Mouse (Mus musculus): ENCODE measurements around the gene Wipi2.

The Wipi2 gene

DNA sequence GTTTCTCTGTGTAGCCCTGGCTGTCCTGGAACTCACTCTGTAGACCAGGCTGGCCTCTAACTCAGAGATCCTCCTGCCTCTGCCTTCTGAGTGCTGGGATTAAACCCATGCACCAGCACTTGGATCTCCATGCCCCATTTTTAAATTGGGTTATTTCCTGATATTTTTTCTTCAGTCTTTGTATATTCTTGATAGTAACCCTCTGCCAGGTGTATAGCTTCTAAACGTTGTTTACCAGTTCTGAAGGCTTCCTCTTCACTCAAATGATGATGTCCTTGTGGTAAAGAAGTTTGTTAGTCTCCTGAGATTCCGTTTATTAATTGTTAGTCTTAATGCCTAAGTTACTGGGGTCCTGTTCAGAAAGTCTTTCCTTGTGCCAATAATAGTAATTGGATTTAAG lies at the start of gene Wipi2:
Wipi2 (plus strand) TSS at position 301 of the 400 bp plus-strand sequence.
- DNase-seq, result no peak

DNA sequence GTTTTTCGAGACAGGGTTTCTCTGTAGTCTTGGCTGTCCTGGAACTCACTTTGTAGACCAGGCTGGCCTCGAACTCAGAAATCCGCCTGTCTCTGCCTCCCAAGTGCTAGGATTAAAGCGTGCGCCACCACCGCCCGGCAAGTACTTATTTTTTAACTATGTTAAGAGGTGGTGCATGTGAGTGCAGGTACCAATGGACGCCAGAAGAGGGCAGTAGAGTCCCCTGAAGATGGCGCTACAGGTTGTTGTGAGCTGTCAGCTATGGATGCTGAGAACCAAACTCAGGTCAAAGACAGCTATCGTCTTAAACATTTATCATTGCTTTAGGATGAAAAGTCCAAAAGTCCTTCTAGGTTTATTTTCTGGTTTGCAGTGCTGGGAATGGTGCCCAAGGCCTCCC lies 49.3 kb upstream of the Wipi2 start:
- DNase-seq, result no peak

DNA sequence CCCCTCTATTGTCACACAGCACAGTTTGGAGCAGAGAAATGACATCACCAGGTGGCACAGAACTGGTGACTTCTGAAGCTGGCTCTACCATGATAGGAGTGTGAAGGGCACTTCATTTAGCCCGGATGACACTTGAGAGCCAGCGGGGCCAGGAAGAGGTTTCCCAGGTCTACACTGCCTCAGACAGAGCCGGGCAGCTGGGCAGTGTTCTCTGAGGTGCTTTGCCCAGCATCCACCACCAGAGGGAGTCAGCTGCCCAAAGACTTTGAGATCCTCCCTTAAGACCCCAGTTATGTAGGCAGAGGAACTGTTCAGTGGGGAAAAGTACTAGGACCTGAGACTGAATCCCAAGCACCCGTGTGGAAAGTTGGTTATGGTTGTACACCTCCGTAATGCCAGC lies 46.0 kb upstream of the Wipi2 start:
- DNase-seq, result peak; percentile 39 to 54

DNA sequence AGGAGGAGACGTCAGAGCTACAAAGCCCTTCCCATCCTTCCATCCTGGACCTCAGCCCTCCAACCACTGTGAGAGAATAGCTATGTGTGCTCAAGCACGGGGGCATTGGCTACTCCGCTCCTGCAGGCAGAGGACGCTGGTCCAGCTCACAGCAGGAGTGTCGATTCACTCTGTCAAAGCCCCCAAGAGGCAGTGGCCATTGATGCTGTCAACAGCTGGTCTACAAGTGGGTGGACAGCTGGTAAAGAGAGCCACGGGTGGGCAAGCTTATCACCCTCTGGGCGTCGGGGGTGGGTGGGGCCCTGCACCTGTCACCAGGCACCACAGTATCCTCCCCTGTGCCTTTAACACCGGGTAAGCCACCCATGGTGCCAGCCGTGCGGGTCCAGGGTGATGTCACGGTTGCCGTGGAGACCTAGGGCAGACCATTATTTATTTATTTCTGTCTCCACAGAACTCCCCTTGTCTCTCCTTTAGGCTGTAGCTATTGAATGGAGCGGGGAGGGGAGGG lies 43.8 kb upstream of the Wipi2 start:
- DNase-seq, result no peak

DNA sequence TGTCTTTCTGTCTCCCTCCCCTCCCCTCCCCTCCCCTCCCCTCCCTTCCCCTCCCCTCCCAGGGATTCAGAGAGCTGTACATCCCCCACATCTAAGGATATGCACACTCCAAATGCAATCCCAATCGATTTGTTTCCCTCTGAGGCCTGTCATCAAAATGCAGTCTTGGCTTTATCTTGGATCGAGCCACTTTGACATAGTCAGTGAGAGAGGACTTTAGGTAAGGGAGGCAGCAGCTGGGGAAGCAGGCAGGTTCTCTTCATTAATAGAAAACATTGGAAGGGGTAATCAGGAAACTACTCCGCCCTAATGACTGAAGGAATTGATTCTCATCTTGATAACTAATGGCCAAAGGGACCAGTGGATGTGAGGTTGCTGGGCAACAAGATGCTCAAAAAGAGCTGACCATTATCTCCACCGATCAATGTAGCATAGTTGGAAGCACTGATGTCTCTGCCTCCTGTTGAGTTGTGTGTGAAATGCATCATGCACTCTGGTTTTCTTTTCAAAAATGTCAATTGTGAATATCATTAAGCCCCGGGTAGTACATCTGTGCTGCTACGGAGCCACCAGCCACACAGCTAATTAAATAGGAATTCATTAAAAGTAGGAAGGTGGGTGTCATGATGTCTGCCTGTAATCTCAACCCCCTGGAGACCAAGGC lies 36.4 kb upstream of the Wipi2 start:
- no peak for DNase-seq

DNA sequence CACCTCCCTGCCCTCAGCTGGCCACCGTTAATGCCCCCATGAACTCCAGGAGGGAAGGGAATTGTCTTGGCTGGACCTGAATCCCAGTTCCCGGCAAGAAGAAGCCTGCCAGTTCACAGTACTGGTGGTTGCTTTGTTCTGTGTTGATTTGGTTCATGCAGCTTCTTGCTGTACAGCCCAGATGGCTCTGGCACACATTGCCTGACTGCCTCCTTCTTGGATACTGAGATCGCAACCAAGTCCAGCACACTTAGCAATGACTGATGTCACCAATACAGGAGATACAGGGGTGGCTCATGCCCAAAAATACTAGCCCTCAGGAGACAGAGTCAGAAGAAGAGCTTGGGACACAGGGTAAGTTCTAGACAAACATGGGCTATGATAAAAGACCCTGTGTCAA lies 31.8 kb upstream of the Wipi2 start:
- DNase-seq, result no peak

DNA sequence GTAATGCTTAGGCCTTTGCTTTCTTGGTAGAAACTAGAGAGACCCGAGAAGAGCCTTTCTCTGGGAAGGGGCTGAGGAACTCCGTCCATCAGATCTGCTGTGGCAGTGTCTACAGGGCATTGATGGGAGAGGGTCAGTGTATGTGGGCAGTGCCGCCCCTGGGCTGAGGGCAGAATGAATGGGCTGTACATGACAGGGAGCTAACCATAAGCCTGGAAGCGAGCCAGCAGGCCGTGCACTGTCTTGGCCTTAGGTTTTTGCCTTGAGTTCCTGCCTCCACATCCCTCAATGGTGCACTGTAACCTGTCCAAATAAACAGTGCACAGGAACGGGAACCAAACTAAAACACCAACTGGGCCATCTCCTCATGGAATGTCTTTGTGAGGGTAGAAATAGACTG lies 30.8 kb upstream of the Wipi2 start:
- no peak for DNase-seq

DNA sequence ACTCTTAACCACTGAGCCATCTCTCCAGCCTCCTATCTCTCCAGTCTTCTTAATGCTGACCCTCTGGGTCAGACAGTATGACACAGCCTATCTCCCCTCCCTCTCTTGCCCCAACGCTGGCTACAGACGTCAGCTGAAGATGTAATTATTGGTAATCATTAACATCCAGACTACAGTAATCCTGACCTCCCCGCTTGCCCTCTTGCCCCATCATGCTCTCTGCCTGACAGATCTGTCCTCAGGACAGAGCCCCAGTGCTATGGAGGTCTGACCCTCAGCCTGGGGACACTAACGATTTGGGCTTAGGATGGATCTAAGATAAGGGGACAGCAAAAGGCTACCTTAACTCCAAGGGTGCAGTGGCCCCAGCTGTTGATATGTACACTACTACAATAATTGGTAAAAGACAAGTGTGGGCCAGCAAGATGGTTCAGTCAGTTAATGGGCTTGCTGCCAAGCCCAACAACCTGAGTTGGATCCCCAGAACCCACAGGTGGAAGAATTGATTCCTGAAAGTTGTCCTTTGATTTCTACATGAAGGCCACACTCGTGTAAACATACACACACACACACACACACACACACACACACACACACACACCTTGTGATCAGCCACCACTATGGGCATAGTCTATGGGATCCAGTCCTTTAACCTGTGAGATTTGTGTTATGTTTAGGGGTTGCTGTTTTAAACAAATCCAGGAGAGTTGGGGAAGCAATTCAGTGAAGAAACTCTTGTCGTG lies 29.7 kb upstream of the Wipi2 start:
- no peak for DNase-seq

DNA sequence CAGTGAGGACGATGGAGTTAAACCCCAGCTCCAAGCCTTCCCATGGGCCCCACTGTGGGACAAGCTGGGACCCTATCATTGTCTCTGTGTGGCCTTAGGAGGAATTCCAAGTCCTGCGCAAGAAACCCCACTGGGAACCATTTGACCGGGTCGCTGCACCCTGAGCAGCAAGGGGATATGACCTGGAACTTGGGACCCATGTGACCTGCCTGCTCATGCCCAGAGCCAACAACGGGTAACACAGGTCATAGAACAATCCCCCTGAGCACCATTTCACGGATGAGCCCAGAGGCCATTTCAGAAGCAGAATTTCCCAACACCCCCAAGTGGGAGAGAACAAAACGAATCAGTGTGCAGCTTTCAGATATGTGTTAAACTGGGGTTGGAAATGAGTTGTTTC lies 23.1 kb upstream of the Wipi2 start:
- no peak for DNase-seq

DNA sequence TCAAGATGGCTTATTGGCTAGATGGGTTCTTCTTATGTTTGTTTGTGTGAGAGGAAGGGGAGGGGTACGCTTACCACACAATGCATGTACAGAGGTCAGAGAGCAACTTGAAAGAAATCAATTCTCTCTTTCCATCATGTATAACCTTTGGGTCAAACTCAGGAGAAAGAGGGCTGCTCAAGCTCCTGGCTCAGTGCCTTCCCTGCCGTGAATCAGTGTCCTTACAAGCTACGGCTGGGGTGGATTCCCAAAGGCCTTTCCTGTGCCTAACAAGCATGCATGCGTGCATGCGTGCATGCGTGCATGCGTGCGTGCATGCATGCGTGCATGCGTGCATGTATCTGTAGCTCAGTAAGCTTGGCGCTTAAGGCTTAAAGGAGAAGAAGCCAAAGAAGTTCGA lies 22.2 kb upstream of the Wipi2 start:
- DNase-seq, result no peak

DNA sequence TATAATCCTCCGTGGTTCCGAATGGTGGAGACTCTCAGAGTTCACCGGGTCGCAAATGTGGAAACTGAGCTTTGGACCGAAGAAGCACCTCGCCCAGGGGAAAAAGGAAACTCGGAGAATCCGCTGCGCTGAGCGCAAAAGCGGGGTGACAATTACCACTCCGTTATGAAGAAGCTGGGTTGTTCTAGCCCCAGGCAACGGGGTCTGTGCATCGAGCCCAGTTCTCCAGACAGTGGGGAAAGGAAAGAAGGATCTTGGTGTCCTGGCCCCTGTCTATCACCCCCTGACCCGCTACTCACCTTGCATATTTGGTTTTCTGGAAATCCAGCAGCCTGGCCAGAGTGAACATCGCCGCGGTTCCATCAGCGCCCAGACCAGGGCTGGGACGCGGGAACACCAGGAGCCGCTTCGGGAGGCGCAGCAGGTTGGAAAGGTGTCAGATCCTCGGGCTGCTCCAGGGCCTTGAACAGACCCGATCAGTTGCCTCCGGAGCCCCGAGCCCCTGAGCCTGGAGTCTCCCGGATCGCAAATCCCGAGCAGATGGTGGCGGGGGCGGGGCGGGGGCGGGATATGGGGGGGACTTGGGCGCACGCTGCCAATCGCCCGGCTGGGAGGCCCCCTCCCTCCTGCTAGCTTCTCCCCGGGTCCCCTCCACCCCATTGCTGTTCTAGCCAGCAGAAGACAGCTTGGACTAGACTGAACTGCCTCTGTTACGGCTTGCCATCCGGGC lies 19.1 kb upstream of the Wipi2 start, which contains the start of gene Mmd2:
Mmd2 (minus strand) TSS at position 542 of the 730 bp plus-strand sequence.
- DNase-seq, result no peak

DNA sequence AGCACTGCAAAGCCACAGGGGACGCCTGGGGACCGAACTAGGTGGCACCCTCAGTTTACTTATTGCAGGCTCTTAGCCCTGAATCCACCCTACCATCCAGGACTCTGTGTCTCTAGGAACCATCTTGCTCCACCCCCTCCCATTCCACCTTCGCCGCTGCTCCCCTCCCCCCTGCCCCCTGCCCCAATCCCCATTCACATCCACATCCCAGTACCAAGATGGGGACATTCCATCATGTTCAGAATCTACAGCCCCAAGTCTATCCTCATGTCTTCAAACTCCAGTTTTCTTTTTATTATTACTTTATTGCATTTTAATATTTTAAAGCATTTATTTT lies 18.5 kb upstream of the Wipi2 start:
- DNase-seq, result no peak

DNA sequence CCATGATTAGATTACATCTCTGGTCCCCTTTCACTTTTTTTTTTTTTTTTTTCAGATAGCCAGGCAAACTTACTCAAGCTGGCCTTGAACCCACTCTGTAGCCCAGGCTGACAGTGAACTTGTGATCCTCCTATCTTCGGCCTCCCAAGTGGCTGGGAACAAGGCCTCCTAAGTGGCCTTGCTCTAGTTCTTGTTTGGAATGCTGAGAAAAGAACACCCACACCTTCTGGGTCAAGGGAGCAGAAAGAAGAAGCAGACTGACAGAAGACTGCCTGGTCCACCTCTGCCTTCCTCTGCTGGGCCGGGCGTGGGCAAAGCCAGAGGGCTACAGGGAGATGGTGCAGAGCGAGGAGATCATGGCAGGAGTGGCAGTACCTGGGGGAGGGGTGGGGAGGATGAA lies 17.1 kb upstream of the Wipi2 start:
- no peak for DNase-seq

DNA sequence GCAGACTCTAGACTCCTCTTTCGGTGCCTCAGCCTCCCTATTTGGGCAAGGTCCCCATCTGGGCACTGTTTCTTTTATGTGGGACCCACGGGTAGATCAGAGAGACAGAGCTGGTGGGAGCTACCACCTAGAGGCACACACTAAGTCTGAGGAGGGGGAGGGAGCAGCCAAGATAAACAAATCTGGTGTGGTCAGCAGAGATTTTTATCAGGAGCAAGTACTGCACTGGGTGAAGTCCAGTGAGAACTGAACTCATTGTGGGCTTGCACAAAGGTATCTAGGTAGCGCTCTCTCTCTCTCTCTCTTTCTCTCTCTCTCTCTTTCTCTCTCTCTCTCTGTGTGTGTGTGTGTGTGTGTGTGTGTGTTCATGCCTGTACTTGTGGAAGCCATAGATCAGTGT lies 13.0 kb upstream of the Wipi2 start:
- no peak for DNase-seq

DNA sequence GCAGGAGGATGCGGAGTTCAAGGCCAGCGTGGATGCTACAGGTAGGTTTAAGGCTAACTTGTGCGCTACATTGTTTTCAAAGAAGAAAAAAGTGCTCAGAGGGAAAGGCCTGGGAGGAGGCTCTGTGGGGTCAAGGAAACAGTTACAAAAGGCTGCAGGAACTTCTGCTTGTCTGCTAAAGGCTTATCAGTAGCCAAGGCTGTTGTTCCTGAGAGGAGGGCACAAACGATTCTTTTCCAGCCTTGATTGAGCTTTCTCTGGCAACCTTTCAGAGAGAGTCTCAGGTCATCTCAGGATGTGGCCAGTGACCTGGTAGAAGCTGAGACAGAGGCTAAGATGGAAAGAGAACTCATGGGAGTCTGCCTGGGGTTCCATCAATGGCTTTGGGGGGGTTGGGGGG lies 11.9 kb upstream of the Wipi2 start:
- DNase-seq, result no peak

DNA sequence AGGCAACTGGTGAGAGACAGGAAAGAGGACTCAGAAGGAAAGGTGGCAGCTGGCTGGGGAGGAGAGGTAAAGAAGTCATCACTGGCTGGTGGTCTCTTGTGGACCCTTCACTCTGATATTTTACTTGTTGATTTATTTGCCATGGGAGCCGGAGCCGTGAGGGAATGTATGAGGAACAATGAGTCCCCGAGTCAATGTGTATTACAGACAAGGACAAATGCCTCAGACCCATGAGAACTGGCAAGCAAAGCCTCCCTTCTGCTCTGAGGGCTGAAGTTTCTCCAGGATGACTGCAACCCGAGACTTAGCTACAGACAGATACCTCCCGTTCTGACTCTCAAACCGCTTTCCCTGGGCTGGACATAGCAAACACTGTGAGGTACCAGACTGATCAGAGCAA lies 11.2 kb upstream of the Wipi2 start:
- DNase-seq, result no peak

DNA sequence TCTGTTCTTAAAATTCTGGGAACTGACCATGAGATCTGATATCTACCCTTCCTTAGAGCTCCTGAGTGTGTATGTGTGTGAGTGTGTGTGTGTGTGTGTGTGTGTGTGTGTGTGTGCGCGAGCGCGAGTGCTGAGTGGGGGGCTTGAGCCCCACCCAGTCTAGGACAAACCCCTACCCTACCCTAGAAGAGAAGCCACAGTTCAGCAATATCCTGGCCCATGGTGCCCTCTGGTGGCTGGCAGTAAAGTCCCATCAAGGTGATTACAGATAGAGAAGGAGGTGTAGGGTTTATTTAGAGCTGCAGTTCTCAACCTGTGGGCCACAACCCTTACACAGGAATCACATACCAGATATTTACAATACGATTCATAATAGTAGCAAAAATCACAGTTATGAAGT lies 7.6 kb upstream of the Wipi2 start:
- peak; percentile 42 to 49 for DNase-seq

DNA sequence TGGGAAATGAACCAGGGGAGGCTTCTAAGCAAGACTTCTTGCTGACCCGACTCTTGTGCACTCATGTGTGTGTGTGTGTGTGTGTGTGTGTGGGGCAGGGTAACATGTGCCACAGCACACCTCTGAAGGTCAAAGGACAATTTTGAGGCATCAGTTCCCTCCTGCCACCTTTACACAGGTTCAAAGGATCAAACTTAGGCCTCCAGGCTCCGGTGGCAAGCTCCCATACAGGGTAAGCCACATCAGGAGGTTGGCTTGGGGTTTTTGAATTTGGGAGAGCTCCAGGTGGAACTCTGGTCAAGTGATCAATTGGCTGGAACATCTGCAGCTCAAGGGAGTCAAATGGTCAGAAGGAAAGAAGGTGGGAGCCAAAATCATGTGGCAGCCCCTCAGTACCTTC lies 6.1 kb upstream of the Wipi2 start:
- no peak for DNase-seq

DNA sequence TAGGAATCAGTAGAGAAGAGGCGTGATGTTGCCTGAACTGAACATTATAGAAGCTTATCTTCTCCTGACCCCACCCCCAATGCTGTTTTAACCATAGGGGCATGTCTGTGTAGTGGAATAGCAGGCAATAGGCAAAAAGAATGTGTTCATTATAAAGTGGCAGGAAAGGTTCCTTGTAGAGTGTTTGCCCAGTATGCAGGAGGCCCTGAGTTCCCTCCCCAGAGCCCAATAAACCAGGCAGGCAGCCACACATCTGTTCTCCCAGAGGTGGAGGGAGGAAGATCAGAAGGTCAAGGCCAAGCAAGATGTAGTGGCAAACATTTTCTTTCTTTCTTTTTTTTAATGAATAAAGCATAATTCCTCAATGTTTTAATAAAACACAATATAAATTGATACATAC lies 5.4 kb upstream of the Wipi2 start:
- DNase-seq, result no peak

DNA sequence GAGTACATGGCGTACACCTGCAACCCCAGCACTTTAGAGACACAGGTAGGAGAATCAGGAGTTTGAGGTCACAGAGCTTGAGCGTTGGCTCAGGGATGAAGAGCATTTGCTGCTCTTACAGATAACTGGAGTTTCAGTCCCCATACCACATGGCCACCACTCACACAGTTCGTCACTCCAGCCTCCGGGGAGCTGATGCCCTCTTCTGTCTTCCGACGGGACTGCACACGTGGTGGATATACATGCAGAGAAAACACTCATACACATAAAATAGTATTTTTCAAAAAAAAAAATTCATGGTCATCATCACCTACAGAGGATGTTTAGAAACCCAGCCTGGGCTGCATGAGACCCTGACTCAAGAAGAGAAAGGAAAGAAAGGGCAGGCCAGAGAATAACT lies 4.4 kb upstream of the Wipi2 start:
- DNase-seq, result no peak

DNA sequence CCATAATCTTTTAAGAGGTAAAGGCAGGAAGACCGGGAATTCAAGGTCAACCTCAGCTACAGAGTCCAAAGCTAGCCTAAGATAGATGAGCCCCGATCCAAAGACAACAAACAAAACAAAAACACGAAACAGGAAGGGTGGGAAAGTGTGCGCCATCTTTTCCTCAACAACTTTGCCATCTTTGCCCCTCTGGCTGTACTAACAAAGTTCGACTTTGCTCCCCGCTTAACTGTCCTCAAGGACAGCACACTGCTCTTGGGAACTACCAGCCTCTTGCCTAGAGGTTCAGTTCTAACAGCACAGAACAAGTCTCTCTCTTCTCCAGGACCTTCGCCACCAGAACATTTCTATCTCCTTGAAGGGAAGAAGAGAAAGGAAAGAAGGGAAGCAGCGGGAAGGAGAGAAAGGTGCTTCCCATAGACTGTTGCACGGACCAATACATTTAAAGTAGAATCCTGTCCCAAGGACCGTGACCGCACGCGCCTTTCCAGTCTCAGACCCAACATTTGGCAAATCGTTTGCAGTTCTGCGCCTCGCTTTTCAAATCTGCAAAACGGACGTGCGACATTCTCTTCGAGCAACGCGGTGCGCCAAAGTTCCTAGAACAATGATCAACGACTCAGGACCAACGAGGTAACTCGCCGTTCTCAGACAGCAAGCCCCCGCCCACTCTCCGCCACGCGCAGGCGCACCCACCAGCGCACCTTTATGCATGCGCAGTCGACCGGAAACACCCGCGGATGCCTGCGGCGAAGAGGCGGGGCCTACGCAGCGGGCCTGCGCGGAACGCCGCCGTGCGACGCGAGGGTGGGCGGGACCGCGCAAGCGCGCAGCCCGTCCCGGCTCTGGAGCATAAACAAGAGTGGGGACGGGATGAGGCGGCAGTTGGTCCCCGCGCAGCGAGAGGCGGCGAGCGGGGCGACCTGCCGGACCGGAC lies 1.5 kb downstream of the Wipi2 start:
- DNase-seq, result peak; percentile 98

DNA sequence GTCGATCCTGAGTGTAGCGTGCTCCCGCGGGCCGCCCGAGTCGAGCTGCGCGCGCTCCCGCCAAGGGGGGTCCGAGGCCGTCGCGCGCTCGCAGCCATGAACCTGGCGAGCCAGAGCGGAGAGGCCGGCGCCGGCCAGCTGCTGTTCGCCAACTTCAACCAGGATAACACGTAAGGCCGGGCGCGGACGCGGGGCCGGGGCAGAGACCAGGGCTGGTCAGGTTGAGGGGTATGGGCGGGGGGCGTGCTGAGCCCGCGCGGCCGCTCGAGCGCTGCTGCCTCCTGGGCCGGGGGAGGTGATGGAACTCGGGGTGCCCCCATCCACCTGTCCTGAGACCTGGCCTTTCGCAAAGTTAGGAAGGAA lies 2.1 kb downstream of the Wipi2 start:
- DNase-seq, result no peak

DNA sequence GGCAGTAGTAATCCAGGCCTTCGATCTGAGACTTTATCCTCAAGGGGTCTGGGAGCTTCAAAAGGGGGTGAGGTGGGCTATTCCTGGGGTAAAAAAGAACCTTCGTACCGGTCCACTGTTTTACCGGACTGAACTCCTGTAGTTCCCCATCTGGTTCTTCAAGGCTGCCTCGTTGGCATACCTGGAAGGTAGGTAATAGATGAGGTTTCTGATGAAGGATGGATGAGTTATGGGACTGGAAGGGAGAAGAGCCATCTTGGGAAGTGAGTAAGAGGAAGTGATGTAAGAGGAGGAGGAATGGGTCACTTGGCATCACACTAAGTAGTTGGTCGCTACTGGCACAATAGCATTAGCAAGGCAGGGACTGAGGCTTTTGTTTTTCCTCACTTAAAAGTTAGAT lies 2.7 kb downstream of the Wipi2 start:
- peak in 1 of 2 experiments; percentile 23 for DNase-seq

All from B cell, adult 2 months (primary cell).